Mouse (Mus musculus) 3T3-L1 (cell line): ENCODE data around the gene Ccr7.

ENCODE experiments used
- DNase-seq: peaks from one replicate; pipeline ENCODE4 v3.0.0-alpha.2; 2015; ENCODE audit warnings: low read depth, low spot score

Gene Ccr7

DNA sequence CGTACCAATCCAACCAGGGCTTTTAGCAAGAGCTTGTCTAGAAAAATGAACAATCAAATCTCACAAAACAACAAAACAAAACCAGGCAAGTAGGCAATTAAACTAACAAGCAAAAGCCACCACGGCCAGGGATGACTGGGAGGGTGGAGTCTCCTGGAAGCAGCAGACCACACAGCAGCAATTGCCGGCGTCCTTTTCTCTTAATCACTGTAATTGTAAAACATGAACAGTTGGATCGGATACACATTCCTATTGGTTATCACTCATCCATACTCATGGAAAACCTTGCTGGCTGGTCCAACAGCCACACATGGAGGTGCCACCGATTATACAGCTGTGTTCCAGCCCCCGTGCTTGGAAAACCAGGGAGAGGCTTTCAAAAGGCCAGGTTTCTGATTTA is 37.0 kb downstream of the Ccr7 start:
- DNase-seq, result no peak

DNA sequence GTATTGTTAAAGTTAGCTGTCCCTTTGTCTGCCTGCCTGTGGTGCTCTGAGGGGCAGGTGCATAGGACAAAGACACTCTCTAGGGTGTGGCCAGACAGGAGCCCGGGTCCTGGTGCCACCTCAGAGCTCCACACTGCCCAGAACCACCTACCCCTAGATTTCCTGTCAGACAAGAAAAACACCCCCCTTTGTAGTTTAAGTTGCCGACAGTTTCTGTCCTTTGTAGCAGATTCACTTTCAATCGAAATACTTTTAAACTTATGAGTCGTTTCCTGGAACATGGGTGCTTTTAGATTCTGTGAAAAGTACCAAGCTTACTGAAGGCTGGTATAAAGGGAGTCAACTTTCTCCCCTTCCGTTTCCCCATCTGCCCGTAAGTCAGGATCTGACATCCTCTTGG is 38.9 kb downstream of the Ccr7 start:
- DNase-seq, result no peak

DNA sequence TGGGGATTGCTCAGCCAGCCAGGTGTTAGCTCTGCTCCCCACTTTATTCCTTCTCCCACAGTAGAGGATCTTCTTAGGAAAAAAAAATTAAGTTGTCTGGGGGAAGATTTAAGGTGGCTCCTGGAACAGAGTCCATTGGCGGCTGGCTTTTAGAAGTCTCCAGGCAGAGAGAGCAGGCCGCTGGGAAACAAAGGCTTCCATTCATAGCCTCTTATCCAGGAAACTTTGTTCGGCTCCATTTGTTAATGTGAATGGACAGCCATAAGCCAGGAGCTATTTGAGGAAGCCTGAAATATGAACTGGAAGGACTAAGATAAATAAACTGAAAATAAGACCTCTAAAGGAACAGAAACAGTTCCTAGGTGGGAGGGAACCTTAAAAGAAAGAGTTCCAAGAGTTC is 41.8 kb downstream of the Ccr7 start:
- DNase-seq, result peak; percentile 53

- no peak for DNase-seq
Measured at GRCm38 (mm10) chr11:99112700-99113099, 42.2 kb downstream of the Ccr7 start.

DNA sequence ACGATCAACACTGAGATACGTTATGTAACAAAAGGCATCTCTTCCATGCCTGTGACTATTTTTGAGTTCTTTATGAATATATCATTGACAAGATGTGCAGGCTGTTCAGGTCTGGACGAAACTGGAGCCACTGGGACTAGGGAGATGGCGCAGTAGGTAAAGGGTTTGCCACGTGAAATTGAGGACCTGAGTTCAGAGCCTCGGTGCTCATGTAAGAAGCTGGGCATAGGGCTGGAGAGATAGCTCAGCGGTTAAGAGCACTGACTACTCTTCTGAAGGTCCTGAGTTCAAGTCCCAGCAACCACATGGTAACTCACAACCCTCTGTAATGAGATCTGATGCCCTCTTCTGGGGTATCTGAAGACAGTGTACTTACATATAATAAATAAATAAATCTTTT is 43.2 kb downstream of the Ccr7 start:
- DNase-seq, result no peak

DNA sequence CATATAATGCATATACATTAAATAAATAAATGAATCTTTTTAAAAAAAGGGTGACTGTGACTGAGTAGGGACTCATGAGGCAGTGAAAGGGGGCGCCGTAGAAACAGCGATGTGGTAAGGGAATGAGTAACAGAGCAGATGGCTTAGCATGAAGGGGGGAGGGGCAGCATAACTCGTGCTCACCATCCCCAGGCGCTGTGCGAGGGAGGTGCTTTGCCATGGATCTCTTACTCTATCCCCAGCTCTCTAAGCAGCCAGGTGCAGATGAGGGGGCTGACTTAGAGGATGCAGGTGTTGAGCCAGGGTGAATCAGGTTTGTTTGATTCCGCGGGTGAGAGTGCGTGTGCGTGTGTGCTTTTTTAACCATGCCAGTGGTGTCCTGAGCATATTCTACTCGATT is 43.7 kb downstream of the Ccr7 start:
- no peak for DNase-seq

GRCm38 (mm10) chr11:99110370-99111110 is 44.3 kb downstream of the Ccr7 start:
- DNase-seq, result peak; percentile 30

DNA sequence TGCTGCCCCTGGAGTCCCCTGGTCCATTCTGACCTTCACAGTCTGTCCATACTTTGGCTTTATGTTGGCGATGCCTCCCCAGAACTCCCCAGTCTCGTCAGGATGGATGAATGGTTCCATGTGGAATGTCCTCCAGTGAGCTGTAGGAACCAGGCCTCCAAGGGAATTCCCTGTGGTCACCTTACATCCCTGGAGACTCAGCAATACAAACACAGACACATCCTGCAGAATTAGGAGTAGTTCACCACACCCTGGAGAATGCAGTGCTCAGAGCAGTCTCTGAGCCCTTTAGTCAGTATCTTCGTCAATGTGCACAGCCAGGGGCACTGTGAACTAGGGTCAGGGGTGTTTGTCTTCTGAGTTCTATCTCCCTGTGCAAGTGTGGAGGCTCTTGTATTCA is 46.6 kb downstream of the Ccr7 start:
- DNase-seq, result peak; percentile 70

DNA sequence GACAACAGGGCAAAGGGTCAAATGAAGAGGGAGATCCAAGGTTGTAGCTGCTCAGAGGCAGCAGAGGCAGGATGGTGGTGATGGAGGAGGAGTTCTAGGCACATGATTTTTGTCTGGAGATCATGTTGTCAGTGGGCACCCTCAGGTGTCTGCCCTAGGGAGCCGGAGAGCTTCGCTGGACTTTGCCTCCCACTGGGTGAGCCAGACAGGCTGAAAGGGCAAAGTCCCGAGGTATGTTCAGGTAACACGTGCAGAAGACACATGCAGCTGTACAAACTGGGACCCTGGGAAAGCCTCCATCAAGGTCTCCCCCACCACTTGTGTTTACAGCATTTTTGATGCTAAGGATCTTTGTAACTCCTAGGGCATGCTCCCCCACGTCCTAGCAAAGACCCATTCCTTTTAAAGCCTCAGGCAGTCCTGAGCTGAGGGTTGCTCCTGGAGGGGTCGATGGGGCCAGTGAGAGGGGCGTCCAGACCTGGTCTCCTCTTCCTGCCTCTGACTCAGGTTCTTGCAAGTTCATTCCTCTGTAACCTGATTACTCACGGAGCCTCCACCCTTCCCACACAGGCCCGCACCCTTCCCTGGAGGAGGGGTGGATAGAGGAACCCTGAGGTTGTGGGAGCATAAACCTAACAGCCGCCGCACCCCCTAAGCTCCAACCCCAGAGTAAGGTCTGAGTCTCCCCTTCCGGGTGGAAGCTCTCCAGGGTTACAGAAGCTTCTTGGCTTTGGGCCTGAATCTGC is 48.7 kb downstream of the Ccr7 start:
- DNase-seq, result peak; percentile 68

DNA sequence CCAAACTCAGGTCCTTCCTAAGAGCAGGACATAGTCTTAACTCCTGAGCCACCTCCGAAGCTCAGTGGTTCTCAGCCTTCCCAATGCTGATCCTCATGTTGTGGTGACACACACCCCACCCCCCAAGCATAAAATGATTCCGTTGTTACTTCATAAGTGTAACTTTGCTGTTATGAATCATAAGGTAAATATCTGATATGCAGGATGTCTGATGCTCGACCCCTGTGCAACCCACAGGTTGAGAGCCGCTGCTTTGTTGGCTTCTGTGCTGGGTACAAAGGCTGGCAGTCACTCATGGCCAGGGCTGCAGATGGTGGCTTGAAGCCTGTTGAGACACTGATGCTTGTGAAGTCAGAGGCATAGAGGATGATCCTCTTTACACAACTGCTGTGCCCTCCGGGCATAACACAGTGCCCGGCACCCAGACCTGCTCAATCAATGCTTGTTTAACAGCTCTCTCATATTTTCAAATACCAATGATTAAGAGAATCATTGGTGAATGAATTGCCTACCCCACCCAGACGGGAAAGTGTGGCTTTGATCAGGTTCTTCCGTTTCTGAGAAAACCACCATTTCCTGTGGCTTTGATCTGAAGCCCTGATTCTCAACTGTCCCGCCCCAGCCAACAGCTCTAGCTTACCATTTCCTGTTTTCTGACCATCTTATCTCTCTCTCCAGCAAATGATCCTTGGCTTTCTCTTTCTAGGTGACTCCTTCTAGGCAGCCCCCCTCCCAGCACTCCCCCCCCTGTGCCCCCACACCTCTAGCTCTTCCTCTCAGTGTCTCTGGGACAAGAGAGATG is 50.1 kb downstream of the Ccr7 start:
- DNase-seq, result peak; percentile 56

DNA sequence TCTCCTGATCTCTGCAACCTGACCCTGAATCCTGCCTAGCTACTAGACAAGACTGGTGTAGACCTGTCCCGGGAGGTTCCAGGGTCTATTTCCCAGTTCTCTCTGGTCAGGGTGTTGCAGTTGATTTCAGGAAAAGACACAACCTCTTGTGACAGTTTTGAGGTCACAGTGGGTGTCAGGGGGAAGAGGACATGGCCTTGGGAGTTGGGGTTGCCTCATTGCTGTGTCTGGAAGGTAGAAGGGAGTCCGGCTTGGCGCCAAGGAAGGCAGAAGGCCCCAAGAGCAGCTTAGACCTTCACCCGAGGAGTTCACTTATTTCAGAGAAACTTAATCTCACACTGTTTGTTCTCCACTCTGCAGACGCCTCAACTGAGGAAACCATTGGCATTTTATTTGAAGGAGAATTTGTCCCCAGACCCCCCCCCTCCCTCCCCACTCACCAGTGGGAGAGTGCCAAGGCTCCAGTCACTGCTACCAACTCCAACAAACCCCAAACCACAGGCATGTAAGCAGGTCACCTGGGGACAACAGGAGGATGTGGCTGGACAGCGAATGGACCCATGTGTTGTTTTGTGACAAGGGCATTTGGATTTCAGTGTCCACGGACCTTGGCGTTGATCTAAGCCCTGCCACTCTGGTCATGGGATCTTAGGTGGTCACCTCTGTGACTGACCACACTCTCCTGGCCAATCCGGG is 52.2 kb downstream of the Ccr7 start:
- peak; percentile 58 for DNase-seq

DNA sequence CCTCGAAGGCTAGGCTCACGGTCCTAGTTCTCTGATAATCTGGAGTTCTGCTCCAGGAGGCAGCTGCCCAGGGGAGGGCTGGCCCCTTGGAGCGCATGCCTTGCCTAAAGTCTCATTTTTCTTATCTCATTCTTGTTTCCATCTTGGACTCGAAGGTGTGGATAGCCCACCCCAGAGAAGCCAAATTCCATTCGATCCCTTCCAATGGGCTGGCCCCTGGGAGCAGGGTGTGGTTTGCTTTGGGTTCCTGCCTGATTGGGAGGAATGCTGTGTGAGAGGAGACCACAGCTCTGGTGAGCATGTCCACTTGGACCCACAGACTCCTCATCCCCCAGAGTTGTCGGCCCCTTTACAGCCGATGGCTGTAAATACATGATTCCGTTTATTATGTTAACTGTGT is 53.2 kb downstream of the Ccr7 start:
- DNase-seq, result peak; percentile 18

DNA sequence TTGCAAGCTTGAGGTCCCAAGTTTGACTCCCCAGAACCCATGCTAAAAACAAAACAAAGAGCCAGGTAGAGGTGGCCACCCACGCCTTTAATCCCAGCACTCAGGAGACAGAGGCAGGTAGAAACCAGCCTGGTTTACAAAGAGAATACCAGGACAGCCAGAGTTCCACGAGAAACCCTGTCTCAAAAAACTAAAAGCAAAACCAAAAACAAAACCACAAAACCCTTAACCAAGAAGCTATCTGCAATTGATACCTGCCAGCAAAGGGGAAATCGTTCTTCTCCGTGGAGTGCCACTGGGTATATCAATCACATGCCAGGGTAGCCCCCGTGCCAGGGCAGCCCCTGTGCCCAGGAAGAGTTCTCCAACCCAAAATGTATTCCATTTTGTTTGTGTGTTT is 54.7 kb downstream of the Ccr7 start:
- DNase-seq, result no peak

- peak; percentile 50 for DNase-seq
Measured at GRCm38 (mm10) chr11:99099516-99099915, 55.4 kb downstream of the Ccr7 start.

DNA sequence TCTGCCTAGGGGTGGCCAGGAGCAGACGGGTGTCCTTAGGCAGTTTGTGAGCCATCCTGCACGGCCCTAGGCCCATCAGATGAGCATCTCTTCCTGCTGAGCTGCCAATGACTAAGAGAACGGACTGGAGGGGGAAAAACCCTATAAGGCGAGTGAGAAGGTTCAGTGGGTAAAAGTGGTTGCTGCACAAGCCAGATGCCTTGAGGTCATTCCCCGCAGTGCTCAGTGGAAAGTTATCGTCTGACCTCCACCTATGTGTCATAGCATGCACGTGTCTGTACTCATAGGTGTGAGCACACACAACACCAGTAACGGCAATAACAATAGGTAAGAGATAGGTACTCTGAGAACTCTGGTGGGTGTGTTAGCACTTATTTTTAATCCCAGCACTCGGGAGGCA is 56.0 kb downstream of the Ccr7 start:
- peak; percentile 63 for DNase-seq

DNA sequence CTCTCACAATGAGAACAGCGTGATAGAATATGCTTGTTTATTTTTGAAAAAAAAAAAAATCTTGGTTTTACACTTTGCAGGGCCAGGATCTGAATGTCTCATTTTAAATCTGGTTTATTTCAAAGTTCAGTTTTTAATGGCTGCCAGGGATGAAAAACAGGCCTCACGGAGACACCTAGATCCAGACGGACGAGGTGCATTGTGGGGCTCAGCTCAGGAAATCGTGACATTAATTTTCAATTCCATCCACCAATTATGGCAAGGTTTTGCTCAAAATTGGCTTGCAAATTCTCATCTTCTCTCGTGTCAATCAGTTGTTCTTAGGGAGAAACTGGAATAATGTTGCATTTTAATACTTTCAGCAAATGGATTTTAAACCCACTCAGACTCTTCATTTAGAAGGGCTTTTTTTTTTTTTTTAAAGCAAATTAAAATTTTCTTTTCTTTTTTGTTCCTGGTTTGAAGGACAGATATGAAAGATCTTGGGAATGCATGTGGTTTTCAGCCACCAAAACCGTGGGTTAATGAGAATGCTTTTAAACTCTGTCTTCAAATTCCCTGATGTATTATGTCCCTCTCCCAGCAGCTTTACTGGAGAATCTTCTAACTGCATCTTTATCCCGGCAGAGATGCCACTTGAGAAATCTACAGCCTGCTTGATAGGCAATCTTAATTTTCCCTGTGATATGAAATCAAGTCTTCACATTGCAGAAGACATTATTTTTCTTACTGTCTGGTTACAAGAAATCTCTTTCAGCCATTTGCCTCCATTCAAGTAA is 57.7 kb downstream of the Ccr7 start:
- no peak for DNase-seq

- DNase-seq, result no peak
Measured at GRCm38 (mm10) chr11:99096417-99096816, 58.5 kb downstream of the Ccr7 start.

DNA sequence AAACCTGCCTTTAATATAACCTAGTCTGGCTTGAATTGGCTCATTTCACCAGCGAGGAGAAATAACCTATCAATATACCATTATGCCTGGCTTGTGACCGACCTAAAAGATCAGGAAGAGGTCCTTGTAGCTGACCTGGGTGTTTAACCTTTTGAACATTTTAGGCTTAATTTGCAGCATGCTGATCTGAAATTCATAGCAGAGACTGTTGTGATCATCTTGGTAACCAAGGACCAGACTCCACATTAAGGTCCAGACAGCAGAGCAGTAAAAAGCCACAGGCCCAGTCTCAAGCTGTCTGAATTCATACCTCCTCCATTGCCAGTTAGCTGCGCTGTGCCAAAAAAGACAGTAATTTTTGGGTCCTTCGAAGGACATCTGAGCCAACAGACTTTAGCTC is 59.1 kb downstream of the Ccr7 start:
- no peak for DNase-seq

GRCm38 (mm10) chr11:99094911-99095676 is 59.8 kb downstream of the Ccr7 start:
- DNase-seq, result peak; percentile 45
